Mouse (Mus musculus): ENCODE data around the gene Efnb1. TPM values are rescaled to one million over a fixed set of nuclear protein-coding genes. Genes with fewer than 3 reads are reported as not detected.
A peak's percentile ranks its signal among the peaks of the same experiment; 100 is the strongest.

The Efnb1 gene
- total and polyA plus RNA-seq, 2 experiments from 2014 or later, result 12.5 to 25.2 TPM

- no peaks in the 10 kb centered on the region for H3K36me3 ChIP-seq (replicated peaks; ENCODE audit: control insufficient read depth, insufficient read depth, low read length)
- H3K27ac ChIP-seq (ENCODE audit: low read depth), result no peak overlapping the region
- H3K27me3 ChIP-seq (ENCODE audit: control insufficient read depth, insufficient read depth, low read length), result no peaks in the 10 kb centered on the region; the same call in 1 of the 2 replicates
- no peak overlapping the region for H3K4me3 ChIP-seq (ENCODE audit: low read depth, low read length)
- no peaks in the 10 kb centered on the region for H3K4me1 ChIP-seq (ENCODE audit: control insufficient read depth, insufficient read depth)
- H3K9me3 ChIP-seq (replicated peaks; ENCODE audit: control insufficient read depth, low read length), result no peaks in the 10 kb centered on the region; the same call in 1 of the 2 replicates
- TF ChIP-seq EP300 (IDR thresholded peaks at IDR 0.05; ENCODE audit: low read depth) (no peak), CTCF (IDR thresholded peaks at IDR 0.05; ENCODE audit: low read depth) (no peak)
- no peak overlapping the region for H3K4me2 ChIP-seq (ENCODE audit: low read depth, low read length)
- no peak for ATAC-seq (ENCODE audit: insufficient read depth, low read depth)
- no peak overlapping the region for H3K9ac ChIP-seq (replicated peaks; ENCODE audit: low read depth, low read length)
- DNase-seq (ENCODE audit: low spot score), result no peak
- 72% methylated on average over 6 of the region's 6 CpGs for WGBS
Measured at GRCm38 (mm10) chrX:99132573-99132972, 3.4 kb upstream of the Efnb1 start.

- peak overlapping the region; percentile 7; the same call in 1 of the 2 replicates for H3K4me3 ChIP-seq (ENCODE audit: low read depth, low read length)
- no peaks in the 10 kb centered on the region; the same call in 1 of the 2 replicates for H3K9me3 ChIP-seq (replicated peaks; ENCODE audit: control insufficient read depth, low read length)
- peak; percentile 43 for ATAC-seq (ENCODE audit: insufficient read depth, low read depth)
- TF ChIP-seq EP300 (IDR thresholded peaks at IDR 0.05; ENCODE audit: low read depth) (no peak), CTCF (IDR thresholded peaks at IDR 0.05; ENCODE audit: low read depth) (peak; percentile 76)
- WGBS, result 27% methylated on average over 13 of the region's 14 CpGs
- H3K27ac ChIP-seq (ENCODE audit: low read depth), result no peak overlapping the region
- no peaks in the 10 kb centered on the region for H3K4me1 ChIP-seq (ENCODE audit: control insufficient read depth, insufficient read depth)
- peak overlapping the region; percentile 61 for H3K4me2 ChIP-seq (ENCODE audit: low read depth, low read length)
- no peak overlapping the region for H3K9ac ChIP-seq (replicated peaks; ENCODE audit: low read depth, low read length)
- H3K27me3 ChIP-seq (ENCODE audit: control insufficient read depth, insufficient read depth, low read length), result no peaks in the 10 kb centered on the region; the same call in 1 of the 2 replicates
- peak; percentile 81 for DNase-seq (ENCODE audit: low spot score)
- H3K36me3 ChIP-seq (replicated peaks; ENCODE audit: control insufficient read depth, insufficient read depth, low read length), result no peaks in the 10 kb centered on the region
Measured at GRCm38 (mm10) chrX:99134891-99135290, 1.0 kb upstream of the Efnb1 start.

- Histone ChIP-seq H3K4me1 (ENCODE audit: control insufficient read depth, insufficient read depth) (peaks cover 9% of the 10 kb centered on the region; the same call in 1 of the 2 replicates), H3K27me3 (ENCODE audit: control insufficient read depth, insufficient read depth, low read length) (no peaks in the 10 kb centered on the region; the same call in 1 of the 2 replicates), H3K36me3 (replicated peaks; ENCODE audit: control insufficient read depth, insufficient read depth, low read length) (no peaks in the 10 kb centered on the region), H3K4me3 (ENCODE audit: low read depth, low read length) (peak overlapping the region; percentile 69), H3K9me3 (replicated peaks; ENCODE audit: control insufficient read depth, low read length) (no peaks in the 10 kb centered on the region; the same call in 1 of the 2 replicates), H3K9ac (replicated peaks; ENCODE audit: low read depth, low read length) (peak overlapping the region; percentile 79), H3K27ac (ENCODE audit: low read depth) (peak overlapping the region; percentile 86), H3K4me2 (ENCODE audit: low read depth, low read length) (peak overlapping the region; percentile 69)
- ATAC-seq (ENCODE audit: insufficient read depth, low read depth) (peak; percentile 16), DNase-seq (ENCODE audit: low spot score) (no peak)
- TF ChIP-seq EP300 (IDR thresholded peaks at IDR 0.05; ENCODE audit: low read depth) (no peak), CTCF (IDR thresholded peaks at IDR 0.05; ENCODE audit: low read depth) (no peak)
- 20% methylated on average over 49 of the region's 53 CpGs for WGBS
Measured at GRCm38 (mm10) chrX:99136431-99136966, 569 bp downstream of the Efnb1 start.

DNA sequence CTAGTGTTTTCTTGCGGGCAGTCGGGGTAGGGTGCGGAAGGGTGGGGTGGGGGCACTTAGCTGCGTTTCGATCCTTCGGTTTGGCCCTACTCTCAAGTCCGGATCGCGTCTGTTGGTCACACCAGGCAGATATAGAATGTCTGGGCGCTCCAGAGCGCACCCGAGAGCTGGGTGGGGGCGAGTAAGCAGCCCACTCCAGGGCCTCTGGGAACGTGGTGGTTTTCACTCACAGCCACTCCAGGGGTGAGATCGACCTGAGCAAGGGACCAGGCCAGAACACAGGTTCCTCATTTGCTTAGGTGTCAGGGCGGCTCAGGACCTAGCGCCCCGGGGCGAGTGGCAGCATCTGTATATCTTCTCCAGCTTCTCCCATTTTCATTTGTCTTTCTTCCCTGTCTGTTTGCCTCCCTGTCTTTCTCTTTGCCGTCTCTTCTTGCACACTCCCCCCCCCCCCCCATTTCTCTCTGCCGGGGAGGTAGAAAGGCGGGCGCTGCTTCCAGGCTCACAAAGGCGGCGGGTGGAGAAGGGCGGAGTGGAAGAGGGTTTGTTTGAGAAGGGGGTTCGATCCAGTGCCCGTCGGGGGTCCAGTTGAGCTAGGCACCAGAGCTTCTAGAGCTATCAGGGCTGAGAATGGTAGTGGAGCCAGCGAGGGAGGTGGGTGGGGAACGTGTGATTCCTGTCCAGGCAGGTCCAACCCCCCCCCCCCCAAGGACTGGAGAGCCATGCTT, 1.4 kb downstream of the Efnb1 start:
- no peak for DNase-seq (ENCODE audit: low spot score)

GRCm38 (mm10) chrX:99137928-99138740, 2.2 kb downstream of the Efnb1 start:
- H3K9me3 ChIP-seq (replicated peaks; ENCODE audit: control insufficient read depth, low read length), result no peaks in the 10 kb centered on the region; the same call in 1 of the 2 replicates
- H3K36me3 ChIP-seq (replicated peaks; ENCODE audit: control insufficient read depth, insufficient read depth, low read length), result no peaks in the 10 kb centered on the region
- peak overlapping the region; percentile 69 for H3K4me3 ChIP-seq (ENCODE audit: low read depth, low read length)
- peak overlapping the region; percentile 38 for H3K27ac ChIP-seq (ENCODE audit: low read depth)
- ATAC-seq (ENCODE audit: insufficient read depth, low read depth) (no peak), DNase-seq (ENCODE audit: low spot score) (no peak)
- WGBS, result 36% methylated on average over 9 of the region's 9 CpGs
- no peaks in the 10 kb centered on the region; the same call in 1 of the 2 replicates for H3K27me3 ChIP-seq (ENCODE audit: control insufficient read depth, insufficient read depth, low read length)
- peak overlapping the region; percentile 69 for H3K4me2 ChIP-seq (ENCODE audit: low read depth, low read length)
- H3K4me1 ChIP-seq (ENCODE audit: control insufficient read depth, insufficient read depth), result peaks cover 9% of the 10 kb centered on the region
- TF ChIP-seq EP300 (IDR thresholded peaks at IDR 0.05; ENCODE audit: low read depth), result no peak
- no peak for TF ChIP-seq CTCF (IDR thresholded peaks at IDR 0.05; ENCODE audit: low read depth)
- H3K9ac ChIP-seq (replicated peaks; ENCODE audit: low read depth, low read length), result peak overlapping the region; percentile 79

More for the DNA sequence above, 1.4 kb downstream of the Efnb1 start:
- Histone ChIP-seq H3K27me3 (ENCODE audit: control insufficient read depth, insufficient read depth, low read length) (no peaks in the 10 kb centered on the region; the same call in 1 of the 2 replicates), H3K36me3 (replicated peaks; ENCODE audit: control insufficient read depth, insufficient read depth, low read length) (no peaks in the 10 kb centered on the region), H3K4me1 (ENCODE audit: control insufficient read depth, insufficient read depth) (peaks cover 9% of the 10 kb centered on the region), H3K4me2 (ENCODE audit: low read depth, low read length) (peak overlapping the region; percentile 69), H3K9ac (replicated peaks; ENCODE audit: low read depth, low read length) (peak overlapping the region; percentile 79), H3K9me3 (replicated peaks; ENCODE audit: control insufficient read depth, low read length) (no peaks in the 10 kb centered on the region; the same call in 1 of the 2 replicates), H3K27ac (ENCODE audit: low read depth) (peak overlapping the region; percentile 86), H3K4me3 (ENCODE audit: low read depth, low read length) (peak overlapping the region; percentile 69)
- no peak for ATAC-seq (ENCODE audit: insufficient read depth, low read depth)
- 19% methylated on average over 29 of the region's 31 CpGs for WGBS
- no peak for TF ChIP-seq EP300 (IDR thresholded peaks at IDR 0.05; ENCODE audit: low read depth)
- no peak for TF ChIP-seq CTCF (IDR thresholded peaks at IDR 0.05; ENCODE audit: low read depth)
